Comparison of ENCODE assay signal across 14 mouse cellular contexts in genomic region chr10:127107563-127108261, GRCm38 (mm10). TPM values are rescaled to one million over a fixed set of nuclear protein-coding genes. Genes with fewer than 3 reads are reported as not detected.
DNase-seq lines count a peak whose midpoint lies in the region; ATAC-seq lines count a peak whose summit lies in the region.
"Had no signal": no experiment of that assay in that cellular context is flagged by ENCODE, and none has a peak within 500 bp of the region (broad histone marks: within the 10 kb centered on the region; RNA-seq: fewer than 3 reads in every experiment).

No protein-coding gene starts in this region.

- H3K4me2 ChIP-seq in heart, embryonic 16.5 days (ENCODE audit: low read depth, low read length) = no peak overlapping the region
- no peak overlapping the region for H3K4me2 ChIP-seq in heart, embryonic 11.5 days

- no peaks in the 10 kb centered on the region for H3K9me3 ChIP-seq in heart, embryonic 16.5 days (replicated peaks; ENCODE audit: control insufficient read depth, low read length)
- H3K9me3 ChIP-seq in heart, embryonic 11.5 days (replicated peaks; ENCODE audit: control insufficient read depth, low read length) = no peaks in the 10 kb centered on the region

- DNase-seq in thymus, postnatal 25 days = peak; percentile 61
- no peak for DNase-seq in cerebellum, postnatal 4 days (ENCODE audit: low spot score in 2 of 2)
- DNase-seq in embryo, embryonic 11 days = no peak
- DNase-seq: adrenal gland, adult 8-10 months; forebrain, postnatal 0 days; right cerebral cortex, postnatal 25 days had no signal

- no peak overlapping the region for H3K9ac ChIP-seq in heart, embryonic 16.5 days (ENCODE audit: low read length)
- no peak overlapping the region for H3K9ac ChIP-seq in heart, embryonic 11.5 days (ENCODE audit: low read depth, low read length)
- H3K9ac ChIP-seq: forebrain, postnatal 0 days had no signal

- H3K36me3 ChIP-seq in heart, embryonic 16.5 days (ENCODE audit: control insufficient read depth, insufficient read depth) = 0 out of 2 replicates have a peak, but pooled peaks cover 5% of the 10 kb centered on the region
- H3K36me3 ChIP-seq in heart, embryonic 11.5 days (ENCODE audit: control insufficient read depth, insufficient read depth, low read length) = peaks cover 2% of the 10 kb centered on the region; the same call in 1 of the 2 replicates

- H3K4me3 ChIP-seq in heart, embryonic 16.5 days (ENCODE audit: low read length) = no peak overlapping the region
- H3K4me3 ChIP-seq in heart, embryonic 11.5 days (ENCODE audit: low read depth, low read length) = no peak overlapping the region

- WGBS in heart, embryonic 16.5 days = 80% methylated on average over 16 of the region's 16 CpGs
- WGBS in heart, embryonic 11.5 days (ENCODE audit: insufficient replicate concordance) = 83% methylated on average over 16 of the region's 16 CpGs

- H3K4me1 ChIP-seq in heart, embryonic 16.5 days (ENCODE audit: control insufficient read depth, insufficient read depth, low read length) = no peaks in the 10 kb centered on the region
- no peaks in the 10 kb centered on the region for H3K4me1 ChIP-seq in heart, embryonic 11.5 days (ENCODE audit: control insufficient read depth, insufficient read depth, low read length)

- H3K27me3 ChIP-seq in heart, embryonic 16.5 days (ENCODE audit: control insufficient read depth, insufficient read depth, low read length) = no peaks in the 10 kb centered on the region
- no peaks in the 10 kb centered on the region for H3K27me3 ChIP-seq in heart, embryonic 11.5 days (ENCODE audit: control insufficient read depth, insufficient read depth, low read length)

- no peak overlapping the region for H3K27ac ChIP-seq in heart, embryonic 16.5 days (ENCODE audit: low read length)
- no peak overlapping the region for H3K27ac ChIP-seq in heart, embryonic 11.5 days (ENCODE audit: low read depth, low read length)
- H3K27ac ChIP-seq: kidney, postnatal 0 days; macrophage had no signal

- ATAC-seq in heart, embryonic 16.5 days (replicated peaks; ENCODE audit: extremely low read depth, insufficient read depth, low FRiP score) = peak; percentile 37; the same call in 1 of the 2 replicates
- ATAC-seq in heart, embryonic 11.5 days (replicated peaks; ENCODE audit: insufficient number of reproducible peaks, low FRiP score, low TSS enrichment) = no peak
- ATAC-seq in inflammation-experienced regulatory T-cells, adult 6 months = peak; percentile 84
- ATAC-seq in megakaryocyte progenitor cell, adult 5-6 weeks (replicated peaks; ENCODE audit: poor library complexity) = peak; percentile 43
- ATAC-seq in frontal cortex, adult (ENCODE audit: low TSS enrichment) = no peak
- ATAC-seq: forebrain, postnatal 0 days; hindbrain, embryonic 16.5 days had no signal

RNA-seq across cellular contexts. Expression of gene Os9, which starts 13.2 kb away (rescaled TPM):
- polyA plus RNA-seq in heart, embryonic 16.5 days (2015; fragmentation: Nextera tagmentation; extraction: Ambion mirVana) = 55.9 and 57.5 TPM in 2 replicates
- 21.3 and 30.3 TPM in 2 replicates for polyA plus RNA-seq in heart, embryonic 11.5 days (2014; fragmentation: Nextera tagmentation; extraction: Ambion mirVana)
- 10 to 100 TPM; 61.9 to 81.5 (median 75.8) TPM for polyA plus RNA-seq in inflammation-experienced regulatory T-cells, adult 6 months (2017; shearing (Covaris generic))
- total RNA-seq in megakaryocyte progenitor cell, adult 5-6 weeks (2015) = 40.1 and 43.7 TPM in 2 replicates
- total RNA-seq in megakaryocyte progenitor cell, adult 5-6 weeks (2017) = 192 and 207 TPM in 2 replicates

RNA-seq across cellular contexts. Expression of gene Agap2, which starts 32.6 kb away (rescaled TPM):
- 0.32 and 0.42 TPM in 2 replicates for polyA plus RNA-seq in heart, embryonic 16.5 days (2015; fragmentation: Nextera tagmentation; extraction: Ambion mirVana)
- polyA plus RNA-seq in heart, embryonic 11.5 days (2014; fragmentation: Nextera tagmentation; extraction: Ambion mirVana) = 0.42 and 0.63 TPM in 2 replicates
- 10 to 100 TPM; 25.9 to 32.1 (median 31.2) TPM for polyA plus RNA-seq in inflammation-experienced regulatory T-cells, adult 6 months (2017; shearing (Covaris generic))
- total RNA-seq in megakaryocyte progenitor cell, adult 5-6 weeks (2015) = 5.3 and 9.7 TPM in 2 replicates
- total RNA-seq in megakaryocyte progenitor cell, adult 5-6 weeks (2017) = 37.4 and 41.4 TPM in 2 replicates

RNA-seq across cellular contexts. Expression of gene Tspan31, which starts 37.6 kb away (rescaled TPM):
- polyA plus RNA-seq in heart, embryonic 16.5 days (2015; fragmentation: Nextera tagmentation; extraction: Ambion mirVana) = 110 and 112 TPM in 2 replicates
- 106 and 115 TPM in 2 replicates for polyA plus RNA-seq in heart, embryonic 11.5 days (2014; fragmentation: Nextera tagmentation; extraction: Ambion mirVana)
- polyA plus RNA-seq in inflammation-experienced regulatory T-cells, adult 6 months (2017; shearing (Covaris generic)) = 100 to 1,000 TPM in 2 of 3 experiments, 10 to 100 TPM in 1; 97.8 to 134 (median 127) TPM
- 93.8 and 97.5 TPM in 2 replicates for total RNA-seq in megakaryocyte progenitor cell, adult 5-6 weeks (2015)
- 67.2 and 73.0 TPM in 2 replicates for total RNA-seq in megakaryocyte progenitor cell, adult 5-6 weeks (2017)

RNA-seq across cellular contexts. Expression of gene Cdk4, which starts 44.4 kb away (rescaled TPM):
- polyA plus RNA-seq in heart, embryonic 16.5 days (2015; fragmentation: Nextera tagmentation; extraction: Ambion mirVana) = 834 and 885 TPM in 2 replicates
- polyA plus RNA-seq in heart, embryonic 11.5 days (2014; fragmentation: Nextera tagmentation; extraction: Ambion mirVana) = 1,419 and 1,452 TPM in 2 replicates
- polyA plus RNA-seq in inflammation-experienced regulatory T-cells, adult 6 months (2017; shearing (Covaris generic)) = 100 to 1,000 TPM; 284 to 347 (median 295) TPM
- 781 and 827 TPM in 2 replicates for total RNA-seq in megakaryocyte progenitor cell, adult 5-6 weeks (2015)
- 536 and 567 TPM in 2 replicates for total RNA-seq in megakaryocyte progenitor cell, adult 5-6 weeks (2017)

RNA-seq across cellular contexts. Expression of gene March9, which starts 47.7 kb away (rescaled TPM):
- polyA plus RNA-seq in heart, embryonic 16.5 days (2015; fragmentation: Nextera tagmentation; extraction: Ambion mirVana) = 0.12 and 0.32 TPM in 2 replicates
- 0.21 and 0.39 TPM in 2 replicates for polyA plus RNA-seq in heart, embryonic 11.5 days (2014; fragmentation: Nextera tagmentation; extraction: Ambion mirVana)
- polyA plus RNA-seq in inflammation-experienced regulatory T-cells, adult 6 months (2017; shearing (Covaris generic)) = under 1 TPM; 0.35 to 0.84 (median 0.72) TPM
- total RNA-seq in megakaryocyte progenitor cell, adult 5-6 weeks (2015) = 0.05 and 0.10 TPM in 2 replicates
- 0.08 TPM in 1 of 2 replicates, not detected in the other for total RNA-seq in megakaryocyte progenitor cell, adult 5-6 weeks (2017)

Comparison
In these comparisons a context has a peak if more than half of its experiments do, and no peak if none do; other contexts are left out.
1. ATAC-seq: peak in heart, embryonic 16.5 days (single experiment), inflammation-experienced regulatory T-cells, adult 6 months (single experiment) and megakaryocyte progenitor cell, adult 5-6 weeks (single experiment); none in heart, embryonic 11.5 days (single experiment) and frontal cortex, adult (single experiment).
2. RNA of gene Agap2, which starts 32.6 kb away (polyA plus RNA-seq): 25.9 to 32.1 TPM in inflammation-experienced regulatory T-cells, adult 6 months; 0.42 to 0.63 TPM in heart, embryonic 11.5 days and 0.32 to 0.42 TPM in heart, embryonic 16.5 days; every median in the first group is over 10 times any median in the second.